Mouse (Mus musculus) small intestine, adult 2 months (tissue): ENCODE measurements around the gene Pan3.

Source experiments
- CTCF ChIP-seq: fragments of 200-500 bp; IDR thresholded peaks from 2 replicates; pipeline ENCODE4 v1.5.1; 2012; ENCODE audit warnings: low read depth, mild to moderate bottlenecking, control low read depth, inconsistent platforms, low read length, moderate library complexity, mixed read lengths; ENCODE audit not compliant: insufficient replicate concordance, insufficient read length; ENCODE audit errors: extremely low read depth
- POLR2A ChIP-seq: fragments of 200-500 bp; IDR thresholded peaks from 2 replicates; pipeline ENCODE4 v1.6.1; 2012; ENCODE audit warnings: low read depth, mild to moderate bottlenecking, control low read depth, inconsistent platforms, low read length, moderate library complexity

DNA sequence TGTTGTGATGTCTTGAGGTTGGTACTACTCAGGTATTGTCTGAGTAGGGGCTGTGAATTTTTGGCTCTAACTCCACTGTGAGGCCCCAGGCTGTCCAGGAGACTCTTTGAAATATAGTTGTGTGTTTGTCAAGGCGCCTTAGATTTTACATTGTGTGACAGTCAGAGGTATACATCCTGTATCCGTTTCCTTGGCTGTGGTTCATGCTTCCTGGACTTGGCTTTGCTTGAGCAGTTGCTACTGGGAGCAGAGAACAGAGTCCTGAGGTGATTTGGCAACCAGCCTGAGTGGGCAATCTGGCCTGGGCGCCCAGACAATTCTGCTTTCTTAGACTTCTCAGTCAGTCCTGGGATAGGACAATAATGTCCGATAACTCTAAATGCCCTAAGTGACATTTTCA, 5.3 kb downstream of the Pan3 start:
- TF ChIP-seq CTCF (no peak), POLR2A (no peak)
